ENCODE assay signal across 19 mouse cellular contexts in the genomic region with DNA sequence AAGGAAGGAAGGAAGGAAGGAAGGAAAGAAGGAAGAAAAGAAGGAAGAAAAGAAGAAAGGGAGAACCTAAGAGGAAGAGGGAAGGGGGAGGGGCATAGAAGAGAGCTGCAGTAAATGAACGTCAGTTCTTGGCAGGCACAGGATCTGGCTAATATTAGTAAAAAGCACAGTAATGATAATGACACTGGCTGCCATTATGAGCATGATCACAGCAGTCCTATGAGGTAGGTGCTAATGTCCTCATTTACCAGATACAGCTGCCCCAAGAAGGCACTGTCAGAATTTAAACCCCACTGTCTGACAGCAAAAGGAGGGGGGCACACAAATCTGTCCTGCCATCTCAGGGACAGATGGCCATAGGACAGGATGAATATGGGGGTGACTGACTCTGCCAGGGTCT.
"Had no signal": no experiment of that assay in that cellular context is flagged by ENCODE, and none has a peak within 500 bp of the region (broad histone marks: within the 10 kb centered on the region; RNA-seq: fewer than 3 reads in every experiment).

No protein-coding gene starts in this region.

- H3K4me3 ChIP-seq: left cerebral cortex, adult 2 months; liver, embryonic 13.5 days; midbrain, embryonic 12.5 days; midbrain, embryonic 15.5 days; neural tube, embryonic 12.5 days; neural tube, embryonic 15.5 days had no signal

- H3K27me3 ChIP-seq: liver, embryonic 13.5 days; midbrain, embryonic 12.5 days; midbrain, embryonic 15.5 days; neural tube, embryonic 12.5 days; neural tube, embryonic 15.5 days had no signal

- H3K9me3 ChIP-seq: liver, embryonic 13.5 days; midbrain, embryonic 12.5 days; midbrain, embryonic 15.5 days; neural tube, embryonic 12.5 days; neural tube, embryonic 15.5 days had no signal

- DNase-seq: kidney, adult 9 months; kidney, postnatal 14 days; kidney, postnatal 4 days; layer of hippocampus, adult 9-11 months; liver, embryonic 13.5 days; lung, adult 2 months; right cerebral cortex, adult 18-20 months; right cerebral cortex, postnatal 14 days; right cerebral cortex, postnatal 4 days; thymus, adult 2 months; thymus, postnatal 14 days; thymus, postnatal 4 days had no signal

- H3K9ac ChIP-seq: liver, embryonic 13.5 days; midbrain, embryonic 12.5 days; midbrain, embryonic 15.5 days; neural tube, embryonic 12.5 days; neural tube, embryonic 15.5 days had no signal

- H3K36me3 ChIP-seq: liver, embryonic 13.5 days; midbrain, embryonic 12.5 days; midbrain, embryonic 15.5 days; neural tube, embryonic 12.5 days; neural tube, embryonic 15.5 days had no signal

- H3K4me2 ChIP-seq: liver, embryonic 13.5 days; midbrain, embryonic 12.5 days; midbrain, embryonic 15.5 days; neural tube, embryonic 12.5 days; neural tube, embryonic 15.5 days had no signal

- H3K4me1 ChIP-seq: liver, embryonic 13.5 days; neural tube, embryonic 12.5 days had no signal

- ATAC-seq: midbrain, embryonic 15.5 days had no signal

- H3K27ac ChIP-seq: left cerebral cortex, adult 2 months; liver, embryonic 13.5 days; macrophage; midbrain, embryonic 12.5 days; midbrain, embryonic 15.5 days; neural tube, embryonic 12.5 days; neural tube, embryonic 15.5 days; stomach, postnatal 0 days had no signal
